Mouse (Mus musculus) right cerebral cortex, adult 2 months (tissue): Measurements from ENCODE around the gene Gucd1.
"Not testable (repeated sequence)": the region's sequence is repeated elsewhere in the genome, so short reads cannot be mapped to it uniquely, and the experiment has no call there.

Experiments
- DNase-seq, 2 experiments: peaks; one replicate each; pipeline ENCODE4 v3.0.0; 2021 to 2022; ENCODE audit warnings: low spot score in 2 of 2

Gene Gucd1

DNA sequence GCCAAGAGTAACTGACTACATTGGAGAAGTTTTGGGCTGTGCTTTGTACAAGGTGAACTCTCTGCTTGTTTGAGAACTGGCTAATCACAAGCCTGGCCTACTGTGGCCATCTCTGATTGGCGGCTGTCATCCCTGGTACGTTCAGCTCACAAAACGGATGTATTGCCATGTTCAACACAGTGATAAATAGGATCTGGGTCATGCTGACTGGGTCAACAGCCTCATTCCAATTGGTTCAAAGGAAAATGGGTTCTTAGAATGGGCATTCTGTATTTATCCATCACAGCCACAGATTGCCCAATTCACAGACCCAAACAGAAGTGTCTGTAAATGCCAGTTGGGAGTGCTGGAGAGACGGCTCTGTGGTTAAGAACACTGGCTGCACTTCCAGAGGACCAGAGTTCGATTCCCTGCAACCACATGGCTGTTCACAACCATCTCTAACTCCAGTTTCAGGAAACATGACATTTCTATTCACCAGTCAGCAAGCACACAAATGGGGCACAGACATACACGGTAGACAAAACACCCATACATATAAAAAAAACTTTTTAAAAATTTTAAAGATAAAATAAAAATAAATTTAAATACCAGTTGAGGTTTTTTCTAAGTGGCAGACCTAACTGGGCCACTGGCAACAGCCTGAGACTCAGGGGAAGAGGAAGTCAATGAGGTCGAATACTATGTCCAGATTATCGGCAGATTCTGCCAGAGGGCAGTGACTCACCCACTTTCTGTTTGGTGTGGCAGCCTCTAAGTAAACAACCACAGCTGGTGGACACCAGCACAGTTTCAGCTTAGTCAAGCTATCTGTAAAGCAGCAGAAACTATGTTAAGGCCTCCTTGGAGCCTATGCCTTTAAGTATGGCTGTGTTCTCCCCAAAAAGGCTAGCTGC is 13.3 kb downstream of the Gucd1 start:
- DNase-seq: no peak

GRCm38 (mm10) chr10:75503692-75504091 is 14.1 kb downstream of the Gucd1 start:
- no peak for DNase-seq

- no peak for DNase-seq
Observed at GRCm38 (mm10) chr10:75501641-75502040, 16.1 kb downstream of the Gucd1 start.

DNA sequence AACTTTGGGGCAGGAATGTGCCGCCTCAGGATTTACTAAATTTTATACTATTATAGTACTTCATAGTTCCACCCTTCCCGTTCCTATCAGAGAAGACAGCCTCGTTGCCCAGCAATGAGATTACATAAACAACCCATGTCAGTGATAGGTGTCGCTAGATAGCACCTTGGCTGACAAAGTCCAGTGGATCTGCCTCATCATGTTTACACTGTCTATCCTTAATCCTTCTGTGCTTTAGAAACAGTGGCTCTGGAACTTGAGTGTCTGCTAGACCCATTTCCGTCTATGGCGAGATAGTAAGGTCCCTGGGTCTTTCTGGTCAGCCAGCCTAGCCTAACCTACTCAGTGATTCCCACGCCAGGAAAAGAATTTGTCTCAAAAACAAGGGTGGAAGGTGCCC is 17.4 kb downstream of the Gucd1 start:
- DNase-seq: no peak

- DNase-seq: no peak
Observed at GRCm38 (mm10) chr10:75499791-75500190, 18.0 kb downstream of the Gucd1 start.

DNA sequence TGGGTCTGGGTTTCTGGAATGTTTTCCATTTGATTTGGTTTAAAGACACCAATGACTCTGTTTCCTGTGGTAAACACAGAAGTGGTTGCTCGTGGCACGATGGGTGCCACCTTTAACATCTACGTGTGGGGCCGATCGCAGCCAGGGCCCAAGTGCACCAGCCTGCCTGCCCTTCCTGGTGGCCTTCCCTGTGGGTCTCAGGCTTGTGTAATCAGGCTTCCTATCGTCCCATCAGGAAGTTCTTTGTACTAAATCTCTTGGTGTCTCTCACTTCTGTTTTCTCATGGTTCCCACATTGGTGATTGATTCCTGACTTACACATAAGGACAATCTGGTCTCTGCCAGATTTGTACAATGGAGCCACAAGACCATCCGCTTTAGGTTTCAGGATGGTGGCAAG is 18.6 kb downstream of the Gucd1 start:
- DNase-seq: not testable (repeated sequence)

- no peak for DNase-seq
Observed at GRCm38 (mm10) chr10:75495921-75496320, 21.9 kb downstream of the Gucd1 start.

- DNase-seq: no peak
Observed at GRCm38 (mm10) chr10:75495304-75495703, 22.5 kb downstream of the Gucd1 start.

GRCm38 (mm10) chr10:75491936-75492262 is 25.9 kb downstream of the Gucd1 start:
- DNase-seq: no peak

DNA sequence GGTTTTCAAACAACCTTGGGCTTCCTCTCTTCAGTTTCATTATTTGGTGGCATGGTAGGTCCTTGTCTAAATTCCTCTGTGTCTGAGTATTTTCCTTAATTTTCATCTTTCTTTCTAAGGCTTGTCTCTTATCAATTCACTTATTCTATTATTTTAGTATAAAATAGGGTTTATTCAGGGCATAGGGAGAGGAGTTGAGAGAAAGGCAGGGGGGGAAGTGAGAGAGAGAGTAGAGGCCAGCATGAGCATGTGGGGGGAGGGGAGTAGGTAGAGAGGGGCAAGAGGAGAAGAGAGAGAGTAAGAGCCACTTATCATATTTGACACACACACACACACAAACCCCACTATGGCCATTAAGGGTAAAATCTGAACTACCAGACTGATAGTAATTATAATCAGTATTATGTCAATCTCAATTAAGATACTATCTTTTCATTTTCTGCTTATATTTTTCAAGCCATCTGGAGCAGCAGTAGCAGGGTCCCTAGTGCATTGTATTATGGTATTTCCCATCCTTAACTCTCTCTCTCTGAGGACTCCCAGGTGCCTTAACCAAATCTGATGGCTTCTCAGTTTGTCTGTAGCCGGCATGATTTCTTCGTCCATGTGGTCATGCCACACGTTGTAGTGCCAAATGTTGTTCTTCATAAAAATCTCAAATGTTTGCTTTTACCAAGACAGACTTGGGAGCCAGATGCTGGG is 26.4 kb downstream of the Gucd1 start:
- no peak for DNase-seq

DNA sequence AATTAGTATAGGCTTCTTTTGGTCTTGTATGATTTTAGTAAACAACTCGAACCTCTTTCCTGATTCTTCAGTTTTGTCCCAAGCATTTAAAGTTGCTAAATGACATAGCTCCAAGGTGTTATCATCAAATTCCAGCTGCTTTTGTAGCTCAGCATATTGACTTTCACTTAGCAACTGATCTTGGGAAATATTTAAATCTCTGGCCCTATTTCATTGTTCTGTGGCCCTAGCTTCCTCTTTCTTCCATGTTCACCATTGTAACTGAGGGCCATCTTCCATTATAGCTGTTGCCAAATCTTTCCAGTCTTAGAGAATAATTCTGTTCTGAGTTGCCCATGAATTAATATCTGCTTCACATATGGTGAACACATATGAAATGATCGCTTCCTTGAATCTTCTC is 27.0 kb downstream of the Gucd1 start:
- DNase-seq: no peak

DNA sequence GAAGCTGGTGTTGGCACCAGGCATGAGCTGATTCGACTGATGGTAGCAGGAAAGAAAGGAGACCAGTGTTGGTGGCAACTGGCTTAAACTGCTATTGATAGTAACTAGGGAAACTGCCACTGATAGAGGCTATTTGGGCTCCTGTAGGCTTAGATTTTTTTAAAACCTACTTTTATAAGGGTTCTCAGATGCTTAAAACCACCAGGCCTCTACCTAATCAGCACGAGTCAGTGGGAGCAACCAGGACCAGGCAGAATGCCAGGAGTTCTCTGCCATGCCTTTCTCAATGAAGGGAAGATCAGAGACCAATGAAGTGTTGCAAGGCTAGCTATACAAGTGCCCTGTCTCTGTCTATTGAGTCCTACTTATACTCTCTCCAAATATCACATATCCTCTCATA is 28.2 kb downstream of the Gucd1 start:
- no peak for DNase-seq

- no peak for DNase-seq
Observed at GRCm38 (mm10) chr10:75487131-75487530, 30.6 kb downstream of the Gucd1 start.

GRCm38 (mm10) chr10:75486086-75486979 is 31.4 kb downstream of the Gucd1 start:
- DNase-seq: peak; percentile 89 to 91

DNA sequence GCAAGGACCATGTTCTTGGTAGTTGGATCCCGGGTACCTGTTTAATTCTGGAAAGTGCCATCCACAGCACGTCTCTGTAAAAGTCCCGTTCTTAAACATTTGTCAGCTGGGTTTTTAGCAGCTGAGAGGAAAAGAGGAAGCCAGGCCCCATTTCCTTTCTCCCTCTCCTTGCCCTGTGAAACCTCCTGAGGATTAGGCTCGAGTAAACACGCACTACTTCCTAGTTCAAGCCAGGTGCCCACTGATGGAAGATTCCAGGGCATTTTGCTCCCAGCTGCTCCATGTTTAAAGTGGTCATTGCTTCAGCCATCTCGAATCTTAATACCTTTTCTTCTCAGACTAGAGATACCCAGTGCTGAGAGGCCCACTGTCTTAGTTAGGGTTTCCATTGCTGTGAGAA is 33.0 kb downstream of the Gucd1 start:
- no peak for DNase-seq

- DNase-seq: no peak
Observed at GRCm38 (mm10) chr10:75484066-75484465, 33.7 kb downstream of the Gucd1 start.

DNA sequence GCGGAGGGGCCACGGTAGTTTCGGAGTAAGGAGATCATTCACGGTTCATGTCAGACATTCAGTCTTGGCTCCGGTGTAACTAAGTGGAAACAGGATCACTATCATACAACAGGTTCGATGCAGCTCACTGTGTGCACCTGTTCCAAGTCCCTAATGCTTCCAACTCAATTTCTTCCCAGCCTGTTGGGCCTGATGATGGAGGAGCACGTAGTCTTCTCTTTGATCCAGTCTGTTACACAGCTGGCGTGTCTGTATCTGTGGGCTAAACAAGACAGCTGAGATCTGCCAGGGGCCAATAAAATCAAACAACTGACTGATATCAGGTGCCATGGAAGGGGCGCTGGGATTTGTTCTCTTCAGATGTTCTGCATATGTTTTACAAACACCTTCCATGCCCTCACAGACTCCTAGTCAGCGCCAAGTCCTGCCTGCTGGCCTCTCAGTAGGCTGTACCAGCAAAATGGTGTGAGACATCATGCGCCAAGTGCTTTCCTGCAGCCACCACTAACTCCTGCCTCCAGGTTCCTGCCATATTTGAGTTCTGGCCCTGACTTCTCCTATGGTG is 34.8 kb downstream of the Gucd1 start:
- DNase-seq: no peak

DNA sequence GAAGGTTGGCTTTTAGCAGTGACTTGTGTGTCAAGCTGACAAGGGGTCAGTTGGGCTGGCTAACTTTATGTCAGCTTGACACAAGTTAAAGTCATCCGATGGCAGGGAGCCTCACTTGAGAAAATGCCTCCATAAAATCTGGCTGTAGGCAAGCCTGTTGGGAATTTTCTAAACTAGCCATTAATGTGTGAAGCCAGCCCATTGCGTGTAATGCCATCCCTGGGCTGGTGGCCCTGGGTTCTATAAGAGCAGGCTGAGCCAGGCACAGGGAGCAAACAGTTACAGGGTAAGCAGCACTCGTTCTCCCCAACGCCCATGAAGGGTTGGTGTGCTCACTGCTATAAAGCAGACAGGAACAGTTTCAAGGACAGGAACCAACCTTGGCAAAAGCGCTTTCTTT is 35.5 kb downstream of the Gucd1 start:
- no peak for DNase-seq

DNA sequence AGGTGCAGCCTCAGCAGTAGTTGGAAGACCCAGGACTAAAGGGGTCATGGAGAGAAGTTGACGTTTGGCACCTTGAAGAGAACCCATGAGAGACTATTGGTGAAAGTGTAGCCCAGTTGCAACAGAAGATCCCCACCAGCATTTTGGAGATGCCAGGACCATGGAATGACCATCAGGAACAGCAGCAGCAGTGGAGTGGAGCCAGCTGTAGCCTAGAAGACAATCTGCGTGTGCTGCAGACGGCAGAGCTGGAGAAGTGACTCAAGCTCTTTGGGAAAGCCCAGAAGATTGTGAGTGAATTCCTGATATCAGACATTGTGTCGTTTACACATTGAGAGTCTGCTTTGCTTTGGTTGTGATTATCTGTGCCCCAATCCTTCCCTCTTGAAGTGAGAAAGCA is 36.1 kb downstream of the Gucd1 start:
- no peak for DNase-seq

DNA sequence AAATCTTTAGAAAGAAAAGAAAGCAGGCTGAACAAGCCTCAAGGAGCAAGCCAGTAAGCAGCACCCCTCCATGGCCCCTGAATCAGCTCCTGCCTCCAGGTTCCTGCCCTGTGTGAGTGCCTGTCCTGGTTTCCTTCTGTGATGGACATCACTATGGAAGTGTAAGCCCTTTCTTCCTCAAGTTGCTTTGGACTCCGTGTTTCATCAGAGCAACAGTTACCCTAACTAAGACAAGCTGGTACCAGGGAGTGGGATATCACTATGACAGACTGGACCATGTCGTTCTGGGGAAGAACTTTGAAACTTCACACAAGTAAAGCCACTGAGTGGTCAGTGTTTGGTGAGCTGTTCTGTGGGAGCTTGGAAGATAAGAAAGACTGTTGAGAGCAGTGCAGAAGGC is 37.8 kb downstream of the Gucd1 start:
- DNase-seq: no peak

DNA sequence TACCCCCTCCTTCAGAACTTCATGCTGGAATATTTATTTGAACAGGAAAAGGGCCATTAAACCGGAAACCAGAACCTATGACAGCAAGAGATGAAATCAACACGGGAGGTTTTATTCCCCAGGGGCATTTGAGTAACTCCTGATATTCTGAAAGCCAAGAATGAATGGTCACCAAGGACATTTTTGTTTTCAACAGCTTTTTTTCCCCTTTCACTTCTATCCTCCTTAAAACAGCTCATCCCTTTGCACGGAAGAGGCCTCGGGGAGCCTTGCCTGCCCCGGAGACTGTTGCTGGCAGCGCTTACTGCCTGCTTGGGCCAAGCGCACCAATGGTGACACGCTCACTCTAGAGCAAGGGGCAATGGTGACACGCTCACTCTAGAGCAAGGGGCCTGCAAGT is 40.7 kb downstream of the Gucd1 start:
- DNase-seq: no peak
